Mouse (Mus musculus) liver, embryonic 14.5 days (tissue): ENCODE data around the gene Crp. TPM values are rescaled to one million over a fixed set of nuclear protein-coding genes. Genes with fewer than 3 reads are reported as not detected.

Experiments used
- ATAC-seq: fragments of 200-750 bp; cut with Nextera tagmentation; 2 replicates; pipeline ENCODE4 v1.8.0; 2017; ENCODE audit warnings: moderate number of reproducible peaks, mild to moderate bottlenecking, moderate library complexity; ENCODE audit not compliant: insufficient read depth
- DNase-seq, 3 experiments: peaks; one replicate each; pipeline ENCODE4 v3.0.0-alpha.2; 2012 to 2013; ENCODE audit warnings: low read depth in 3 of 3, low spot score in 3 of 3
- H3K27ac ChIP-seq: fragments of 300-500 bp; sonication (generic); 2 replicates; pipeline ENCODE4 v1.5.1; 2014; ENCODE audit warnings: moderate library complexity, mild to moderate bottlenecking, control low read depth, inconsistent platforms
- H3K27me3 ChIP-seq: fragments of 300-500 bp; sonication (generic); 2 replicates; pipeline ENCODE4 v1.6.1; 2014; ENCODE audit warnings: mild to moderate bottlenecking, low read length, moderate library complexity; ENCODE audit not compliant: control insufficient read depth, insufficient read depth
- H3K36me3 ChIP-seq: fragments of 300-500 bp; sonication (generic); replicated peaks from 2 replicates; pipeline ENCODE4 v1.6.1; 2014; ENCODE audit warnings: low read depth; ENCODE audit not compliant: control insufficient read depth, insufficient read depth
- H3K4me1 ChIP-seq, 2 experiments: fragments of 200-500 bp in 1 of 2; fragments of 300-500 bp in 1 of 2; sonication (generic) in 1 of 2; replicated peaks; 2 replicates each; pipeline ENCODE4 v1.6.1; 2012 to 2014; ENCODE audit warnings: antibody characterized with exemption in 1 of 2, inconsistent platforms in 1 of 2, low read length in 1 of 2; ENCODE audit not compliant: control insufficient read depth in 2 of 2, insufficient read depth in 2 of 2
- H3K4me2 ChIP-seq: fragments of 300-500 bp; sonication (generic); 2 replicates; pipeline ENCODE4 v1.6.1; 2014; ENCODE audit warnings: low read depth, mild to moderate bottlenecking, control low read depth, moderate library complexity
- H3K4me3 ChIP-seq, 2 experiments: fragments of 200-500 bp in 1 of 2; fragments of 300-500 bp in 1 of 2; sonication (generic) in 1 of 2; 2 replicates each; pipeline ENCODE4 v1.5.1; 2012 to 2014; ENCODE audit warnings: low read depth in 2 of 2, low read length in 2 of 2, mild to moderate bottlenecking in 2 of 2, control low read depth in 1 of 2, inconsistent platforms in 1 of 2, moderate library complexity in 1 of 2; ENCODE audit not compliant: insufficient read depth in 1 of 2
- H3K9ac ChIP-seq: fragments of 300-500 bp; sonication (generic); replicated peaks from 2 replicates; pipeline ENCODE4 v1.6.1; 2014; ENCODE audit warnings: mild to moderate bottlenecking, control low read depth, moderate library complexity
- H3K9me3 ChIP-seq: fragments of 300-500 bp; sonication (generic); 2 replicates; pipeline ENCODE4 v1.6.1; 2016; ENCODE audit warnings: low read length, mixed read lengths; ENCODE audit not compliant: control insufficient read depth
- CTCF ChIP-seq: IDR thresholded peaks from 2 replicates; pipeline ENCODE4 v1.5.1; 2016; ENCODE audit warnings: antibody characterized with exemption, low read depth, control low read depth
- EP300 ChIP-seq: IDR thresholded peaks from 2 replicates; pipeline ENCODE4 v1.6.1; 2016; ENCODE audit warnings: antibody characterized with exemption, low read depth
- WGBS: fragments of 180-500 bp; shearing (Covaris S2); extraction: QIAGEN DNeasy Blood & Tissue Kit; methylation state at CpG from one replicate; pipeline ENCODE4 v1.1.7; 2014; ENCODE audit not compliant: insufficient replicate concordance; 5-methylcytosine and 5-hydroxymethylcytosine counted together
- polyA plus RNA-seq, 2 experiments: library from polyadenylated mRNA; depleted of rRNA in 1 of 2; stranded (reverse) in 1 of 2; unstranded in 1 of 2; fragments of >200 nt; fragmentation: Nextera tagmentation in 1 of 2; extraction: Ambion mirVana in 1 of 2; gene quantifications; 2 replicates each; pipeline versions ENCODE4 v1.2.1 to v1.2.3; 2012 to 2014

Gene Crp
- 10.8 and 13.5 TPM in 2 replicates for polyA plus RNA-seq (2012; rRNA removed)
- 39.0 and 39.9 TPM in 2 replicates for polyA plus RNA-seq (2014; fragmentation: Nextera tagmentation; extraction: Ambion mirVana)

DNA sequence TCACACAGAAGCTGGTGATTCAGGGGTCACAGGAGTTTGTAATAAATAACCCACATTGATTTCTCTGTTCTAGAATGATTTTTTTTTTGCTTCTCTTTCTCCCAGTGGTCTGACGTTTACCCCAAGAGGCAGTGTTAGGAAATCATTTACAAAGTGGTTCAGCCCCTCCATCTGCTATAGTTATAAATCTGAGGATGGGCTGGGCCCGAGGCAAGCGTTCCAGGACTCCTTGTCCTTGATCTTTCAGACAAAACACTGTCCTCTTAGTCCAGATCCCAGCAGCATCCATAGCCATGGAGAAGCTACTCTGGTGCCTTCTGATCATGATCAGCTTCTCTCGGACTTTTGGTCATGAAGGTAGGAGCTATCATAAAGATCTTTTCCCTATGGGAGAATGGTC is at the start of gene Crp:
Crp (plus strand) TSS at position 212 of the 400 bp plus-strand sequence.
- no peak within 1 kb of the TSS for H3K9ac ChIP-seq
- H3K27me3 ChIP-seq: no peaks in the 10 kb centered on the region
- no peaks in the 10 kb centered on the region for H3K36me3 ChIP-seq
- peak within 1 kb of the TSS in 1 of 2 experiments; percentile 16; a peak in 1 of 4 replicates for H3K4me3 ChIP-seq
- ATAC-seq: peak; percentile 39; the same call in 1 of the 2 replicates
- WGBS: 52% methylated on average over 4 of the region's 4 CpGs
- no peaks in the 10 kb centered on the region for H3K4me1 ChIP-seq
- H3K4me2 ChIP-seq: peak within 1 kb of the TSS; percentile 33
- no peak within 1 kb of the TSS for H3K27ac ChIP-seq
- TF ChIP-seq EP300 (no peak), CTCF (no peak)
- H3K9me3 ChIP-seq: no peaks in the 10 kb centered on the region
- DNase-seq: no peak

DNA sequence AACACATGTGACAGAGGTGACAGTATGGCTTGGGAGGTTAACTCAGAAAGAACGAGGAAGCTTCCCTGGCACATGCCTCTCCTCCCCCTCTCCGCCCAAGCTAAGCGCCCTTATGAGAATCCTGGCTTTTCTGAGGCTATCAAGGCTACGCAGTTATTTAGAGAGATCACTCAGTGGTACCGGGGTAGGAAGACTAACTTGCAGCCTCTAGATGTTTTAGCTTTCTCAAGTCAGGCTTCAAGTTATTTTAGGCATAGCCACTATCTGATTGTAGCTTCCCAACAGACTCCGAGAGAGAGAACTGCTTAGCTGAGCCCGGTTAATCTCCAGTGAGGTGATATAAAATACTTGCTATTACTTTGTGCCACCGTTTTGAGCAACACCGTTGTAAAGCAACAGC is 48.5 kb upstream of the Crp start:
- Histone ChIP-seq H3K4me3 (no peak overlapping the region), H3K4me1 (peaks cover 0 to 2% of the 10 kb centered on the region in 2 experiments; a peak in 1 of 4 replicates), H3K36me3 (no peaks in the 10 kb centered on the region), H3K27me3 (no peaks in the 10 kb centered on the region), H3K9ac (no peak overlapping the region), H3K9me3 (no peaks in the 10 kb centered on the region), H3K27ac (no peak overlapping the region), H3K4me2 (no peak overlapping the region)
- DNase-seq (no peak), ATAC-seq (no peak)
- TF ChIP-seq EP300: no peak
- no peak for TF ChIP-seq CTCF
- 56% methylated on average over 9 of the region's 9 CpGs for WGBS

DNA sequence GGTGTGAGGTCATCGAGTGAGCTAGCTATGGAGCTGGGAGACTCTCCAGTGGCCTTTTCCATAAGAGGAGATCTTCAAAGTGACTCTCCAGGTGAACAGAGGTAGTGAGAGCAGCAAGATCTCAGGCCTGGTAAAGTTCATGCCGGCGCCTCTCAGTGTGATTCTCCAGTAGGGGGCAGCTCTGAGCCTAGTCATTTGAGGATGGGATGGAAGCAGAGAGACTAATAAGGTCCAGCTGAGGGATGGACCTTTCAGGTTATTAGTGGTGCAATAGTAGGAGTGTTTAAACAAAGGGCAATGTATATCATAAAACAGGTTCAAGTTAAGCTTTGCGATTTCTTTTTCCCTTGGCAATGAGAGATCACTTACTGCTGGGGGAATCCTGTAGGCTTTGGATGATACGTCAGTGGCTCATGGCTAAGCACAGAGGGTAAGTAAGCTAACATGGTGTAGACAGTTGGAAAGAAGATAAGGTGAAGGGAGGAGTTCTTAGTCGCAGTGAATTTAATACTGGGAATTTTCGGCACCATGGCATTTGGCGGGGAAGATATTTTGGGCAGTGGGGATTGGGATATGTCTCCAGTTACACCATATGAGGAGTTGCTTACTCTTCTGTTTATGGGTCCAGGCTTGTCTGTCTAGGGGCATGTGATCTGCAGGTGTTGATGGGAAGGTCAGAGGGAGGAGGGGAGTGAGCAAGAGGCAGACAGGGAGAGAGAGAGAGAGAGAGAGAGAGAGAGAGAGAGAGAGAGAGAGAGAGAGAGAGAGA is 47.2 kb upstream of the Crp start:
- no peak for DNase-seq
- Histone ChIP-seq H3K4me2 (no peak overlapping the region), H3K36me3 (no peaks in the 10 kb centered on the region), H3K9ac (no peak overlapping the region), H3K9me3 (no peaks in the 10 kb centered on the region), H3K4me3 (no peak overlapping the region), H3K4me1 (peaks cover 0 to 2% of the 10 kb centered on the region in 2 experiments; a peak in 1 of 4 replicates), H3K27me3 (no peaks in the 10 kb centered on the region), H3K27ac (no peak overlapping the region)
- 42% methylated on average over 8 of the region's 8 CpGs for WGBS
- TF ChIP-seq EP300: no peak
- peak; percentile 60 for TF ChIP-seq CTCF
- no peak for ATAC-seq

DNA sequence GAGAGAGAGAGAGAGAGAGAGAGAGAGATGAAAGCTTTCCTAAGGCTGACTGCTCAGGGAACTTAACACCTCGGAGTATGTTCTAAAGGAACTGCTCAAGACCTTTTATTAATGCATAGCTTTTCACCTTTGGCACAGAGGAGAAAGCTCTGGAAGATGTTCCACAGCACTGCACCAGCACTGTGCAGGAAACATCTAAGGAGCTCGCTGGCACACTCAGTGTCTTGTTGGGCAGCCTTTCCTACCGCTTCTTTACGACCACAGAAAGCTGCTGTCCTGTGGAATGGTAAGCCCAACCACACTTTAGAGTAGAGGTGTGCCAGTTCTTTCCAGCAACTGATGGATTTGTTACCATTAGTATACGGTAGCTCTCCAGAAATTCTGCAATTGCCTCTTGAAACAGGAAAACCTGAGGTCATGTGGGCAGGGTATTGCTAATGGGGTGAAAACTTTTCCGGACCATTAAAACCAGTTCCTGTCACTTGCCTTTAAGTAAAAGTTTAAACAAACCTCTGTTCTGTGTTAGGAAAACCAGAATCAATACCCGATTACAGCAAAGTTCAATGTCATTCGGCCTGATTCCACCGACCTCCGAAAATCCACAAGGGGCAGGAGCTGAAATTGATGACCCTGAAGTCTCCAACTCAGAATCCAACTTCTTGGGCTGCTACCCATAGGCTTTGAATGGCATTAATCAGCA is 46.4 kb upstream of the Crp start:
- TF ChIP-seq CTCF (no peak), EP300 (no peak)
- no peak overlapping the region for H3K4me3 ChIP-seq
- WGBS: 58% methylated on average over 10 of the region's 10 CpGs
- ATAC-seq: peak; percentile 6; the same call in 1 of the 2 replicates
- no peaks in the 10 kb centered on the region for H3K36me3 ChIP-seq
- H3K4me2 ChIP-seq: peak overlapping the region; percentile 22; the same call in 1 of the 2 replicates
- no peaks in the 10 kb centered on the region for H3K9me3 ChIP-seq
- no peak overlapping the region for H3K9ac ChIP-seq
- no peaks in the 10 kb centered on the region for H3K27me3 ChIP-seq
- peaks cover 0 to 2% of the 10 kb centered on the region in 2 experiments; a peak in 1 of 4 replicates for H3K4me1 ChIP-seq
- no peak for DNase-seq
- no peak overlapping the region for H3K27ac ChIP-seq
